Mouse (Mus musculus): ENCODE measurements around the gene Rpl9-ps6. TPM values are rescaled to one million over a fixed set of nuclear protein-coding genes. Genes with fewer than 3 reads are reported as not detected.
"Not testable (repeated sequence)": the region's sequence is repeated elsewhere in the genome, so short reads cannot be mapped to it uniquely, and the experiment has no call there.

Rpl9-ps6 gene
- total RNA-seq, 2 experiments from 2014 or later, result 51.0 to 54.2 TPM

DNA sequence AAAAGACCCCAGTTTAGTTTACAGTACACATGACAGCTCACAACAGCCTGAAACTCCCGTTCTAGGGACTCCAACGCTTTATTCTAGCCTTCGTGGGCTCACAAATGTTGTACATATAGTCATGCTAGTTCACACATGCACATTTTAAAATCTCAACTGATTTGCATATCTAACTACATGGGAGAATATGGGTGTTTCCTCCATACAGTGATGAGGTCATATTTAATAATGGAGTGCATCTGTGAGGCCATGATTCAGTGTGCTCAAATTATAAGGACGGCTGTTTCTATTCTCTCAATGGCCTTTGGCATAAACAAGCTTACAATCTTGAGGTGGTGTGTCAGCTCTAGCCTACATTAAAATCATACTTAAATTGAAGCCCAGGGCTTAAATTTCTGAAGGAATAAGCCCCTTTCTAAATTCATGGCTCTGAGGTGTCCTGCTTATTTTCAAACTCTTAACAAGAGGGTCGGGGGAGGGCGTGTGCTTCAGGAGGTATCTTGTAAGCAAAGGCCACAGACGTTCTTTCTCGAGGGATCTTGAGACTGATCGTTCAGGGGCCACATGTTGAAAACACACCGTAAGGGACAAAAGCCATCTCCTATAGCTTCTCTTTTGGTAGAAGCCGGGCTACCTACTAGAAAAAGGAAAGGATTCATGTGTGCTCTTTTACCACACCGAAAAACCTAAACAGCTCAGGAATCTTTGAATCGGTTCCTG is 18.7 kb upstream of the Rpl9-ps6 start:
- DNase-seq (ENCODE audit: low spot score in 2 of 2), result no peak

DNA sequence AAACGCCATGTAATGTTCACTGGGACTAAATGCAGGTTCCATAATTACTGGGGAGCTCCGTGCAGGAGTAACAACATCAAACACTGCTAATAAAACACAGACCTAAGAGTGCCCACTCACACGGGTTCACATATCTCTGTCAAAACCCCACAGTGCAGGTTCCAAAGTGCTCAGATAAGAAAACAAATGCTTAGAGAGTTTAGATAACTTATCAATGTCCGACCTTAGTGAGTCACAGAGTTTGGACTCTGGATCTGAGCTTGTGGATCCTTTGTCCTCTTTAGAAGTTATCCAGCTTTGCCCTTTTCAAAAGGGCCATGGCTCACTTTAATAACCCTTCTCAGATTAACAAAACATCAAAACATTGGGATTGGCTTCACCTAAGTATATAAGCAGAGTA is 15.1 kb upstream of the Rpl9-ps6 start:
- no peak for DNase-seq (ENCODE audit: low spot score in 2 of 2)

DNA sequence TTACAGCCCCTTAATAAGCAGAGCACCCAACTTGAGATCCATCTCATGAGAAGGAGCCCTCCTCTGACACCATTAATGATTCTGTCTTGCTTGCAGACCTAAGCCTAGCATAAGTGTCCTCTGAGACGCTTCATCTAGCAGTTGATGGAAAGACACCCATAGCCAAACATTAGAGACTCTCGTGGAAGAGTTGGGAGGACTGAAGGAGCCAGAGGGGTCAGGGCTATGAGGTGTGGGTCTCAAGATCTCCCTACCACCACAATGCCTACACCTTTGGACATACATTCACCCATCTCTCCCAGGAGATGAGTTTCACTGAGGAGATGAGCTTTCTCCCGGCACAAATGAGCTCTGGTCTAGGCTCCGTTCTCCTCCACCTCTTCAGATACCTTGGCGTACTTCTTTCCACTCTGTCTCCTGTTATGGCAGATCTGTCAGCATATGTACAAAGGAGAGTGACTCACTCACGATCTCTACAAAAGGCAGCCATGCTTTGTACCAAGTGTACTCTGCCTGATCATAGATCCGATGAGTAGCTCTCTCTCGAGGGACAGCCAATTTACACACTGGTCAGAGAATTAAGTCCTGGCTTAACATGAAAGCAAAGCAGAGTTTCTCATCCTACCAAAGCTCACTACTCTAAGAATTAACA is 14.5 kb upstream of the Rpl9-ps6 start:
- no peak for DNase-seq (ENCODE audit: low spot score in 2 of 2)

DNA sequence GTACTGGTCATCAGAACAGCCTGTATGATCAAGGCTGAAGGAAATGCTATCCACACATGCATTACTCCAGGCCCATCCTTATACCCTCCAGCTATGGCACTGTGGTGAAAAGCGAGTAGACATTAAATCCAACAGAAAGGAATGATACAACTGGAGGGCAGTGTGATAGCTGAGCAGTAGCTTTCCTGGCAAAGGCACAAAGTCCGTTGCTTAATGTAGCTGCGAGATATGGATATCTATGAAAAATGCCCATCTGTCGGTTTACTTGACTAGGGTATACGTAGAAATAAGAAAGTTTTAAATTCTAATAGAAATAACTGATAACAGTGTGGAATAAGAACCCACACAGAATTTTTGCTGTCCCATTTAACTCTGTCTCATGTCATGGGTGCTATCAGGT is 13.9 kb upstream of the Rpl9-ps6 start:
- no peak for DNase-seq (ENCODE audit: low spot score in 2 of 2)

DNA sequence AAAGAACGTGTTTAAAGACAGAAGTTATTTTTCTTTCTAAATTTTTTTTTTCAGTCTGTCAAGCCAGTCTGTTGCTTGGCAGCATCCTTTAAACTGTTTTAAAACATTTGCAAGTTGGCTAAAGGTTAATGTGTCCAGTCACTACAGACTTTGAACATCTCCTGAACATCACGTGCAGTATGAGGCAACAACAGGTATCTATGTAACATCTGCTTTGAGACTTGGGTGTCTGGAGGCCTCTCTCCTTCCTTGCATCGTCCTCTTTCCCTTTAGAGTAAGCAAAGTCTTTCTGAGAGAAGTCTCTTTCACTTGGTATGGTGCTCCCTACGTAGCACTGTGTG is 10.3 kb upstream of the Rpl9-ps6 start:
- no peak for DNase-seq (ENCODE audit: low spot score in 2 of 2)

DNA sequence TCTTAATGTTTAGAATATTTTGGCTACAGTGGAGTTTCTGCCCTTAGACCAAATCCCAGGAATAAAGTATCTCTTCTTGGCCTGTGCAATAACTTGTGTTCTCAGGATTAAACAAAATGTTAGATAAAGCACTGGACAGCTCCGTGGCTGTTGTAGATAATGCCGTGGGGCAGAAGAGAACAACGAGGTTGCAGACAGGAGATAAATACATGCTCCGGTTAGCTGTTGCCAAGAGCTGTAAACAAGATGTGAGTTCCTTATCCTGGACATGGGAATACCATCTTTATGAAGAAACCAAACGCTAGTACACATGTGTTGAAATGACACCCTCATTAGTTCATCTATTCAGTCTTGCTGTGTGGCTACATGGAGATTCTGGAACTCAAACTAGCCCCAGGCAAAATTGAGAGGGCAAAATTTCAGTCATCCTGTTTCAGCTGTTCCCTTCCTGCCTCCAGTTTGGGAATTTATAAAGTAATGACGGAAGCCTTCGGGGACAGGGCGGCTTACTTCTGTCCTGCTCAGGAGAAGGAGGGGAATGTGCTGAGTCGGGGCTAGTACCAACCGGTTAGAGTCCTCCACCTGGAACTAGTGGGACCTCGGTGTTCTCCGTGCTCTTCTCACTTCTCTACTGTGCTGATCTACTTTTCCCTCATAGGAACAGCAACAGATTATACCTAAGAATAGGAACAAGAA is 9.8 kb upstream of the Rpl9-ps6 start:
- no peak for DNase-seq (ENCODE audit: low spot score in 2 of 2)

DNA sequence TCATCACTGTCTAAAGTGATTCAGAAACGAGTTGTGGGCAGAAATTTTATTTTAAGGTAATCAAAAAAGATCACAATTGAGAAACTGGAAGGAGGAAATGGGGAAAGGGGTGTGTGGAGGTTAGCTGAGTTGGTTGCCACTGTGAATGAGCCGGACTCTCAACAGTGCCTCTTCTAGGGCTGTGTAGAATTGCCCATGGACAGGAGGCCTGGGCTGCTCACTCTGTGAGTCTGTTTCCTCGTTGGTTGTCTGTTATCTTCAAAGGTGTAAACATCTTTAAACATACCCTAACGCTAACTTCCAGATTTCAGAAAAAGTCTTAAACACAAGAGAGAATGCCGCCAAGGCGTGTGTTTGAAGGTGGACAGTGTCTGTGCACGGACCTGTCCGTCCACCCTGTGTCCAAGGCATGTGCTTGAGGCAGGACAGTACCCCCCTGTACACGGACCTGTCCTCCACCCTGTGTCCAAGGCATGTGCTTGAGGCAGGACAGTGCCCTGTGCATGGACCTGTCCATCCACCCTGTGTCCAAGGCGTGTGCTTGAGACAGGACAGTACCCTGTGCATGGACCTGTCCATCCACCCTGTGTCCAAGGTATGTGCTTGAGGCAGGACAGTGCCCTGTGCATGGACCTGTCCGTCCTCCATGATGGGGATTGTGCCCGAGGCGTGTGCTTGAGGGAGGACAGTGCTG is 4.3 kb upstream of the Rpl9-ps6 start:
- no peak for DNase-seq (ENCODE audit: low spot score in 2 of 2)

DNA sequence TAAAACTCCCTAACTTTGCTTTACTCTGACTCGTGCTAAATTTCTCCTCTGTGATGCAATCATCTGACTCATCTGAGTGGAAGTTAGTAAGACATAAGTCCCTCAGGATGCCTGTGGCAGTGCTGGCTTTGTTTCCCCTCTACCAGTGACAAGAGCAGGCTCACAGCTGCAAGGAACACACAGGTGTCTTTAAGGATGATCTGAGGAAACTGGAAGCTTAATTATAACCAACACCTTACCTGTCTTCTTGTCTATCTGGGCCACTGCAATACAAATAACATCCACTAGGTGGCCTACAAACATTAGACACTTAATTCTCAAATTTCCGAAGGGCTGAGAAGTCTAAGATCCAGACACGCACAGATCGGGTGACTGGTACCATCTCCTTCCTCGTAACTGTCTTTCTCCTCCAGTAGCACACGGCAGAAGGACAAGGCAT is 3.7 kb upstream of the Rpl9-ps6 start:
- DNase-seq (ENCODE audit: low spot score in 2 of 2), result no peak

DNA sequence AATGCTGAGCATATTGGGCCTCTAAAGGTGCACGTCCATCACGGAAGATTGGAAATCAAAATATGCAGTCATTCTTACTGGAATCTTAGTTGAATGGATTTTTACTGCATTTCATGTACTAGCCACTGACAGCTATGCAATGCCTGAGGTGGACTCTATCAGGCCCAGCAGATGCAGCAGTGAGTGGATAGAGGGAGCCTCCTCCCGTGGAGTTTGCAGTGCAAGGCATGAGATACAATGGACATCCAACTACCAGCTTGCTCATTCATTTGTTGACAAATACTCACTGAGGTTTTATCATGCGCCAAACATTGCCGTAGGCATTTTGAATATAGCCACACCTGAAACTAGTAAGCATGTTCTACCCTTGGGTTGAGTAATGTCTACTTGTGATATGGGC is 947 bp upstream of the Rpl9-ps6 start:
- DNase-seq (ENCODE audit: low spot score in 2 of 2), result no peak

DNA sequence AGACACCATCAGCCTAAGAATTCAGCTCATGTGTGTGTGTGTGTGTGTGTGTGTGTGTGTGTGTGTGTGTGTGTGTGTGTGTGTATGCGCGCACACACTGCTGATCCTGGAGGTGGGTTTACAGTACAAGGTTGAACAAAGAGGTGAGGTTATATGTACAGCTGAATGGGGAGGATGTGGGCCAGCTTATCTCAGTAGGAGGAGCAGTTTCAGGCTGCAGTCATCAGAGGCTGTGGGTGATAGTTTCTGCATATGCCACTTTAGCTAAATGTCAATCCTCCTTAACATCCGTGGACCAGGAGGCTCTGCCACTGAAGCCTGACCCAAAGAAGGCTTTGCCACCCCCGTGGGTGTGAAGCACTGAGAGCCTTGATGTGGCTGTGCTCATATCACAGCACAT is 1.1 kb downstream of the Rpl9-ps6 start:
- no peak for DNase-seq (ENCODE audit: low spot score in 2 of 2)

DNA sequence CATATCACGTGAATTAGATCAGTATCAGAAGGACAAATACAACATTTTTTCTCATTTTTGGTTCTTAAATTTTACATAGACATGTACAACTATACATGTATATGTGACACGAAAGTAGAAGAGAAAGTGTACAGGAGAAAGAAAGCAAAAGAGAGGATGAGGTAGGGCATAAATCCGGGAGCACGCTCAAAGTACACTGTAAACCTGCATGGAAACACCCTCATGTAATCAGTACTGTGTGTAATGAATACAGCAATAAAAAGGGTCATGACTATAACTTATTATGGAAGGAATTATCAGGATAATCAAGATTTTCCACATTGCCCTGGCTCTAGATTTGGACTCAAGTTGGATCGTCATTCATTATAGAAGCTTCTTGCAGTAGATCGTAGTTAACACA is 3.3 kb downstream of the Rpl9-ps6 start:
- DNase-seq (ENCODE audit: low spot score in 2 of 2), result no peak

DNA sequence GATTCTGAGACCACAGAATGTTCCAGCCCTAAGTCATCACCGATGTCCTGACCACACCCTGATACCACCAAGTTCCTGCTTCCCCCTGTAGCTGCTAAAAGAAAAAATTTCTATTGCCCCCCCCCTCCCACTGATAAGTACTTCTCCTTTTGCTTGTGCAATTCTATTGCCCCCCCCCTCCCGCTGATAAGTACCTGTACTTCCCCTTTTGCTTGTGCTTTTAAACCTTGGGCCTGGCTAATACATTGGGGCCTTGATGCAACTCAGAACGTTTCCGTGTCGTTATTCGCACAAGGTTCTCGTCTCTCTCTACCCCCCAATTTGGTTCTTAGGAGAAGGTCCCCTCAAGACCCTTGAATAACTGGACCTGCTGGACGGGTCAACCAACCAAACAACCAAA is 8.7 kb downstream of the Rpl9-ps6 start:
- not testable (repeated sequence) for DNase-seq (ENCODE audit: low spot score in 2 of 2)

DNA sequence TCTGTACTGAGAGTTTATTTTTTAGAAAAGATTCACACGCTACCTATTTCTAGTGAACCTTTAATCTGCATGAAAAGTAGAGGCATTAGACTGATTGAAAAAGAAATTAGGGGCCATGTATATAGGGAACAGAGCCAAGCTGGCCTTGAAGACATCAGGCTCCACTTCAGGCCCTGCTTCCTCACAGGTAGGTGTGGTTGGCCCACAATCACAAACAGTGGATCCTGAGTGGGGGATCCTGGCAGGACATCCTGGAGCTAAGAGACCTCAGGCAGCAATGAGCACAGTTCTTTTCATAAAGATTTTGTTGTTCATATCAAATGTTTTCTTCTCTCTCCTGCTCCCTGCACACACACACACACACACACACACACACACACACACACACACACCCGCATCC is 9.6 kb downstream of the Rpl9-ps6 start:
- no peak for DNase-seq (ENCODE audit: low spot score in 2 of 2)

DNA sequence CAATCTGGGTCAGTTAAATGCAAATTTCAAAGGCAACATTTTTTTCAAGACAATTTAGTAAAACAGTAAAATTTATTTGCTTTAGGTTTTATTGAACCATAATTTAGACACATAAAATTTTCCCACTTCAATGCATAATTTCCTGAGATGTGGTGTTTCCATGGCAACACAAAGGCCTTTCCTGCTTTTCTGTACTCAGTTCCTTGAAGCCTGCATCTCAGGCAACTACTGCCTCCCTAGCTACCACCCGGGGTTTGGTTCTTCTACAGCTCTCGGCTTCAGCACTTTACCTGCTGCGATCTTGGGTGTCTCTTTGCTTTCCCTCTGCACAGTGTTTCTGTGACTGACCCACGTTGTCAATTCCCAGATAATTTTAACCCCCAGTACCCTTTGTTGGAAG is 14.1 kb downstream of the Rpl9-ps6 start:
- DNase-seq (ENCODE audit: low spot score in 2 of 2), result no peak

DNA sequence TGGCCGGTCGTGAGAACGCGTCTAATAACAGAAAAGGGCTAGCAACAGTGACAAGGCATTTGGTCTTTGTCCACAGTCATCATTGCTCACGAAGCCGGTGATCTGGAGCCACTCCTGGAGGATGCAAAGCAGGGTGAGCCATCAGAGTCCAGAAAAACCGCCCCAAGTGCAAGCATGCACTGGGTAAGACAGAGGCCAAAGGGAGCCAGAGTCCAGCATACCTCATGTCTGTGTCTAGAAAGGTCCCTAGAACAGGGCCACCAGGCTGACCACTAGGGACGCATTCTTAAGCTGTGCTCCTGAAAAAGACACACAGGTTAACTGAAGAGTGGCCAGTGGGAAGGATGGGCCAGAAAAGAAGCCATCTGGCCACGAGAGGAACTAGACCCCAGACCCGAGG is 17.4 kb downstream of the Rpl9-ps6 start:
- no peak for DNase-seq (ENCODE audit: low spot score in 2 of 2)

DNA sequence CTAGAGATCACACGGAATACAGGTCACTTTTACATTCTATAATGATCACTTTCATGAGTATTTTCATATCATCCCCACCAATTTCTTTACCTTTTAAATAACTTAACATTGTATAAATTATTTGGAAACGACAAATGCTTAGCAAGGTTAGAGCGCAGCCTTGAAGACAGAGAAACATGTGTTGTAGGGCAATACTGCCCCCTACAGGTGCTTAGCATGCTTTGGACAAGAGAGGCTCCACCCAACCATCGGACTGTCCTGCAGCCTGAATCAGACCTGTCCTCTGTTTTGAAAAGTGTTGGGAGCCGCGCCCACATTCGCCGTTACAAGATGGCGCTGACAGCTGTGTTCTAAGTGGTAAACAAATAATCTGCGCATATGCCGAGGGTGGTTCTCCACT is 24.8 kb downstream of the Rpl9-ps6 start:
- no peak for DNase-seq (ENCODE audit: low spot score in 2 of 2)

DNA sequence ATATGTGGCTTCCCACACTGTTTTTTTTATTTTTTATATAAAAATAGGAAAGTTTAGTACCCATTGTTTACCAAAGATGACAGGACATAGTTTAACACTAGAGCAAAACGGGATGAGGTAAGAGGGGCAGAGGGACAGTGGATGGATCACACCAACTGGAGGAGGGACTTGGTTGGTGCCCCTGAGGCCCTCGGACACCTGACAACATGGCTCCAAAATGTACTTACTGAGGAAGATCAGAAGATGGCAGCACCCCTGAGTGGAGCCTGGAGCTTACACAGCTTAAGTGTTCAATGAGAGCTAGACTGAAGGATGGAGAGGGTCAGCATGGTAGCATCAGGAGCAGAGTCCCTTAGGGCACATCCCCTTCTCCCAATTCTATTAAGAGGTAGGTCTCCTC is 27.0 kb downstream of the Rpl9-ps6 start:
- no peak for DNase-seq (ENCODE audit: low spot score in 2 of 2)

DNA sequence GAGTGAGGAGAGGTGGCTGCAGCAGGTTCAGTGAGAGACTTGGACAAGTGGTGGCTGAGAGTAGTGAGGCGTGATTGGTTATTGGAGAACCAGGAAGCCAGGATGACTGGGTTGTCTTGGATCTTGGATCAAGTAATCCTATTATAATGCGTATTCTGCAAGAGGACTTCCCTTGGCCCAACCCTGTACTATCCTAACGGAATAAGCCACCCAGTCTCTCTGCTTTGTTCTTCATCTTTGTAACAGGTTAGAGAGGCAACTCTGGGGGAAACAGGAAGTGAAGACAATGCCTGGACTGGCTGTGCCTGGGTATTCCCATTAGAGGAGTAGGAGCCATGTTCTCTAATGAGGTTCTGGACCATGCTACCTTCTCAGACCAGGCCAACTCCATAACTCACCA is 40.5 kb downstream of the Rpl9-ps6 start:
- no peak for DNase-seq (ENCODE audit: low spot score in 2 of 2)

DNA sequence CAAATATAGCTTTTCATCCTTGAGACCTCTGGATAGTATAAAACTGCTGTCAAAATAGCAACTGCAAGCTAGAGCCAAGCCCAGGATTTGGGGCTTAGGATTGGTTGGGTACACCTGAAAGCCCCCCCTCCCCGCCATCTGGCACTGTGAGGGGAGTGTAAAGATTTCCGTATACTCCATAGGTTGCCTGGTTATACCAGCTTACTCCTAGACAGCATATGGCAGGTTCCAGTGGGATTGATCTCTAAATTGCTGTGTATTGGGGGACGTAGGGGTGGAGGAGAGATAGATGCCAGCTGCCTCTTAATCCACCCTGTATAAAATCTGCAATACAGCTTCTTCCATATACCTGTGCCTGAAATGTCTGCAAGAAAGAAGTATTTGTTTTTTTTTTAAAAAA is 41.7 kb downstream of the Rpl9-ps6 start:
- no peak for DNase-seq (ENCODE audit: low spot score in 2 of 2)

DNA sequence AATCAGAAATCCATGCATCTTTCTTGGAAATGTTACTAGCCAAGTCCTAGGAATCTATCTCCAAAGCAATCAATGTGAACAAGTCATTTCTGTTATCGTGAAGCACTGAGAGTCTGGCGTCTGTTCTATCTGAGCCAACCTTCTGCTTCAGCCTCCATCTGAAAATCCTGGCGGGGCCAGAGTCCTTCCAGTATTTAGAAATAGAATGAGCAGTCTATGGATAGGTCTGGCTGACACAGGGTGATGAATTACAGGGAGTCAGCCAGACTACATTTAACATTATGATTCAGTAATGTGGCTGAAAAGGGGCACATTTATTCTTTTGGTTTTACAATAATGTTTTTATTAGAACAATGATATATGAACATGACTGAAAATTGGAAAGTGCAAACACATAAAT is 47.3 kb downstream of the Rpl9-ps6 start:
- no peak for DNase-seq (ENCODE audit: low spot score in 2 of 2)

DNA sequence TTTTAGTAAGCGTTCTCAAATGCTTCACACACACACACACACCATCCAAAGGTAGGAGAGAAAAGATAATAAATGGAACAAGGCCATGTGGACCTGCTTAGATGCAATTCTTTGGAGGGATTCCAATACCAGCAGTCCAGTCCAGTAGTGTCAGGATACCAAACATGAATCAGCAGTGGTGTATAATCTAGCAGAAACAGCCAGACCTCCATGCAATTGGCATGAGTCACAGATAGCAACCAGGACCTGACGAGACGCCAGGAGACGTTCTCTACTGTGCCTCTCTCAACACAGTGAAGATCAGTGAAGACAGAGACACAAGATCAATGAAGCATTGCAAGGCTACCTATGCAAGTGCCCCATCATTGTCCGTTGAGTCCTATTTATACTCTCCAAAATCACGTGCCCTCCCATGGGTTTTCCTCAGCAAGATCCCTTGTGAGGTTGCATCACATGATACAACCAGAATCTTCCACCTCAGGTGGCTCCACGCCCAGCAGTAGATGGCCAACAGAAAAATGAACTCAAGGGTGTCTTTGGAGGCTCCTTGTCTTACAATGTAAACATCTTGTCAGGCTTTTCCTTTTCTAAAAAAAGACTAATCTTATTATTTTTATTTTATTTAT is 49.6 kb downstream of the Rpl9-ps6 start:
- no peak for DNase-seq (ENCODE audit: low spot score in 2 of 2)

Data from gastrocnemius, postnatal 4 days (tissue).